Mouse (Mus musculus): ENCODE results near the gene Glt6d1. TPM values are rescaled to one million over a fixed set of nuclear protein-coding genes. Genes with fewer than 3 reads are reported as not detected.

Glt6d1 gene
- total RNA-seq, 4 experiments from 2014 or later = not detected

GRCm38 (mm10) chr2:25797635-25798034 lies 18.0 kb downstream of the Glt6d1 start:
- peak; percentile 10 for DNase-seq (ENCODE audit: low spot score)

- no peak for DNase-seq (ENCODE audit: low spot score)
Observed at GRCm38 (mm10) chr2:25789092-25789491, 26.6 kb downstream of the Glt6d1 start.

- DNase-seq (ENCODE audit: low spot score) = no peak
Observed at GRCm38 (mm10) chr2:25785573-25786322, 29.9 kb downstream of the Glt6d1 start.

- no peak for DNase-seq (ENCODE audit: low spot score)
Observed at GRCm38 (mm10) chr2:25781957-25782356, 33.7 kb downstream of the Glt6d1 start, which contains the start of gene Gm13539. TSS of gene Gm13539 (plus strand) at chr2:25782257.

GRCm38 (mm10) chr2:25780921-25781320 lies 34.7 kb downstream of the Glt6d1 start:
- no peak for DNase-seq (ENCODE audit: low spot score)

GRCm38 (mm10) chr2:25779076-25779475 lies 36.6 kb downstream of the Glt6d1 start:
- DNase-seq (ENCODE audit: low spot score) = no peak

GRCm38 (mm10) chr2:25776717-25777116 lies 38.9 kb downstream of the Glt6d1 start, which contains the start of gene Lcn11:
TSS of gene Lcn11 (plus strand) at chr2:25777017.
- no peak for DNase-seq (ENCODE audit: low spot score)

- DNase-seq (ENCODE audit: low spot score) = no peak
Observed at GRCm38 (mm10) chr2:25775991-25776390, 39.7 kb downstream of the Glt6d1 start.

- no peak for DNase-seq (ENCODE audit: low spot score)
Observed at GRCm38 (mm10) chr2:25774640-25775039, 41.0 kb downstream of the Glt6d1 start.

- no peak for DNase-seq (ENCODE audit: low spot score)
Observed at GRCm38 (mm10) chr2:25773507-25773906, 42.1 kb downstream of the Glt6d1 start.

GRCm38 (mm10) chr2:25767764-25768163 lies 47.9 kb downstream of the Glt6d1 start:
- DNase-seq (ENCODE audit: low spot score) = no peak

GRCm38 (mm10) chr2:25765269-25765668 lies 50.4 kb downstream of the Glt6d1 start, which contains the start of gene Lcn3:
TSS of gene Lcn3 (plus strand) at chr2:25765569.
- DNase-seq (ENCODE audit: low spot score) = no peak

- no peak for DNase-seq (ENCODE audit: low spot score)
Observed at GRCm38 (mm10) chr2:25758064-25758625, 57.5 kb downstream of the Glt6d1 start.

GRCm38 (mm10) chr2:25754201-25754600 lies 61.4 kb downstream of the Glt6d1 start:
- DNase-seq (ENCODE audit: low spot score) = no peak

Other genes starting within 250 kb of the Glt6d1 start
- gene Mamdc4, start 241.0 kb downstream of the Glt6d1 start, total RNA-seq (2022) = 1 to 10 TPM; 1.1 to 2.2 (median 1.5) TPM
- 10 to 100 TPM; 58.2 to 72.2 (median 65.4) TPM for gene Phpt1, start 240.6 kb downstream of the Glt6d1 start, total RNA-seq (2022)
- under 1 TPM; 0.09 to 0.38 (median 0.25) TPM for gene Ajm1, start 234.1 kb downstream of the Glt6d1 start, total RNA-seq (2022)
- gene Rabl6, start 207.3 kb downstream of the Glt6d1 start, total RNA-seq (2022) = 10 to 100 TPM; 67.3 to 75.3 (median 71.3) TPM
- not detected for gene Ccdc183, start 198.2 kb downstream of the Glt6d1 start, total RNA-seq (2022)
- 10 to 100 TPM; 32.0 to 42.2 (median 38.6) TPM for gene Tmem141, start 193.8 kb downstream of the Glt6d1 start, total RNA-seq (2022)
- gene Fcna, start 187.8 kb downstream of the Glt6d1 start, total RNA-seq (2022) = 1 to 10 TPM; 3.4 to 6.0 (median 4.3) TPM
- 1 to 10 TPM in 2 of 4 experiments, under 1 TPM in 2; 0.50 to 1.3 (median 0.97) TPM for gene Lcn8, start 162.7 kb downstream of the Glt6d1 start, total RNA-seq (2022)
- not detected for gene Lcn5, start 157.9 kb downstream of the Glt6d1 start, total RNA-seq (2022)
- not detected for gene Lcn6, start 139.1 kb downstream of the Glt6d1 start, total RNA-seq (2022)
- not detected for gene Lcn10, start 133.1 kb downstream of the Glt6d1 start, total RNA-seq (2022)
- under 1 TPM in 1 of 4 experiments, not detected in 3; 0.37 TPM for gene Obp2a, start 115.8 kb downstream of the Glt6d1 start, total RNA-seq (2022)
- 10 to 100 TPM; 14.2 to 21.0 (median 15.6) TPM for gene Bmyc, start 109.1 kb downstream of the Glt6d1 start, total RNA-seq (2022)
- not detected for gene Obp2b, start 78.8 kb downstream of the Glt6d1 start, total RNA-seq (2022)
- not detected for gene Lcn3, start 50.3 kb downstream of the Glt6d1 start, total RNA-seq (2022)
- gene Lcn11, start 38.8 kb downstream of the Glt6d1 start, total RNA-seq (2022) = not detected
- not detected for gene Gm13539, start 33.6 kb downstream of the Glt6d1 start, total RNA-seq (2022)
- gene Lcn9, start 7.3 kb upstream of the Glt6d1 start, total RNA-seq (2022) = not detected
- gene Sohlh1, start 31.4 kb upstream of the Glt6d1 start, total RNA-seq (2022) = not detected
- under 1 TPM; 0.44 to 0.90 (median 0.59) TPM for gene Kcnt1, start 47.9 kb upstream of the Glt6d1 start, total RNA-seq (2022)
- gene Camsap1, start 167.4 kb upstream of the Glt6d1 start, total RNA-seq (2022) = 10 to 100 TPM; 32.6 to 42.3 (median 39.6) TPM
- gene Ubac1, start 205.9 kb upstream of the Glt6d1 start, total RNA-seq (2022) = 10 to 100 TPM; 80.7 to 88.9 (median 87.8) TPM